Mouse (Mus musculus) 3T3-L1 (cell line): ENCODE results near the gene Rps8.
A peak's percentile ranks its signal among the peaks of the same experiment; 100 is the strongest.

ENCODE experiments used
- DNase-seq: peaks from one replicate; pipeline ENCODE4 v3.0.0-alpha.2; 2015; ENCODE audit warnings: low read depth, low spot score

Rps8 gene

GRCm38 (mm10) chr4:117125348-117125909 lies 30.6 kb downstream of the Rps8 start, which contains the start of gene Btbd19:
Gene Btbd19, minus strand, starts transcription at chr4:117125725.
- DNase-seq = peak; percentile 94

DNA sequence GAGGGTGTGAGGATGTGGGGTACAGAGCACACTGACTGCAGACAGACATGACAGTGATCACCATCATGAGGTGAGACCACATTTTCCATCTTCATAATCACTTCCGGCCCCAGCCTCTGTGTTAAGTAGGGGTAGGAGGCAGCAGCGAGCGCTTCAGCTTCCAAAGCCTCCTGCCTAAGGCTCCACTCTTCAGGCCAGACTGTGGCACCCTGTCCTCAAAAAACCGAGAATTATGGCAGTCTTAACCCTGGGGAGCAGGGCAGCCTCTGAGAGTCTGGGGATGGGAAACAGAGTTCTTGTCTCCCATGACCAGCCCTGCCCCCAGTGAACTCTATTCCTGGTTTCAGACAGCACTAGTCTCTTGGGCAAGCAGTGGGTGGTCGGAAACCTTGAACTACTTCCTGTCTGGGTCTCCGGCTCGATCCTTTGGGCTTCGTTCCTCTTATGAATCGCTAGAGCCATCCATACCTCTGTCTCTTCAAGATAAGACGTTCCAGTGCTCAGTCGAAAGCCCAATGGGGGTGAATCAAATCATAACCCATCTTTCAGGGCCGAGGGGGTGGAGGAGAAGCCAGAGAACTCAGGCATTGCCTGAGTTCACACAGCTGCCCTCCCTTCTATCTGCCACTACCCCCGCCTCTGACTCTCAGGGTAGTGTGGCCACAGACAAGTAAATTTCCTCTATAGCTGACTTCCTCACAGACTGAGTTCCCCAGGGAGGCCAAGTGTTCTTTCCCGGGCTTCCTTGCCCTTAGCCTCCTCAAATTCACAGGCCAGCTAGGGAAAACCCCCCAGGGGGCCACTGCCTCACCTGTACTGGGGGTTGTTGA lies 31.3 kb downstream of the Rps8 start:
- peak; percentile 61 for DNase-seq

- DNase-seq = no peak
These were observed 31.9 kb downstream of the Rps8 start for GRCm38 (mm10) chr4:117124218-117124517.

DNA sequence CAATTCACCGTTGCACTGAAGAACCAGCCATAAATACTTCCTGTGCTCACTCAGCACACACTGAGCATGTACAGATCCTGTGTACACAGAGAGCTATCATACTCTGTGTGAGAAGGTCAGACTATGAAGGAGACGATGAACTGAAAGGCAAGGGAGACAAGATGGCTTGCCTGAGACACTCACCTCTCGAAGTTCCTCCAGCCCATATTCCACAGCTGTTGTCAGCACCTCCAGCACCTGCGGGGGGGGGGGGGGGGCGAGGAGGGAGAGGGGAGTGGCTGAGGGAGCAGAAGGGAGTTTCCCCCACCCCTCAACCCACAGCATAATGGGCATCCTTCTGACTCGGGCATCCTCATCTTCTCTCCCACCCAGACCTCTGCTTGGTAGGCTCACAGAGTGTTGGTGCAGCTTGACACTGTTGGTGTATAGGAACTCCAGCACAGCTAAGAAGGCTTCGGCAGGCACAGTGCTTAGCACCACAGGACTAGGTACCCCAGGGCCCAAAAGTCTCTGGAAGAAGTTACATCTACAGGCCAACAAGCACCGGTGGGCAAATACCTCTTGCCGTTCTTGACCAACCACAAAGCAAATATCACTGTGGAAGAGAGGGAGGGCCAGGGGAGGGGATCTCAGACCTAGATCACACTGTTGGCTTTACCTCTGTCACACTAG lies 32.4 kb downstream of the Rps8 start:
- DNase-seq = no peak

- no peak for DNase-seq
These were observed 33.8 kb downstream of the Rps8 start for GRCm38 (mm10) chr4:117122209-117122608.

GRCm38 (mm10) chr4:117120445-117121414 lies 35.3 kb downstream of the Rps8 start:
- peak; percentile 100 for DNase-seq

DNA sequence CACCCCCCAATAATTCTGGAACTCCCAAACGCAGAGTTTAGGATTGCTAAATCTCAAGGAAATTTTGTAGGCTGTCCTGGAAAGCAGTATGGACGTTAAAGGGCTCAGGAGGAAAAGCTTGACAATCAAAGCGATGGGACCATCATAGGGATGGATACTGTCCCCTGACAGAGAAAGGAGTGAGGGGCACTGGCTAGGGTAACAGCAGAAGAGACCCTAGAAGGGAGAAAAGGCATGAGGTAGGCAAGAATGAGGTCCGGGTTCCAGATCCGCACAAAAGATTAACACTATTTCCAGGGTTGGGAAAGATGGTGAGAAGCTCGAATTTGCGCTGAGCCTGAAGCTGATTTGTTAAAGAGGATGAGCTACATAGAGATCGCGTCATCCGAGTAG lies 36.0 kb downstream of the Rps8 start:
- DNase-seq = no peak

DNA sequence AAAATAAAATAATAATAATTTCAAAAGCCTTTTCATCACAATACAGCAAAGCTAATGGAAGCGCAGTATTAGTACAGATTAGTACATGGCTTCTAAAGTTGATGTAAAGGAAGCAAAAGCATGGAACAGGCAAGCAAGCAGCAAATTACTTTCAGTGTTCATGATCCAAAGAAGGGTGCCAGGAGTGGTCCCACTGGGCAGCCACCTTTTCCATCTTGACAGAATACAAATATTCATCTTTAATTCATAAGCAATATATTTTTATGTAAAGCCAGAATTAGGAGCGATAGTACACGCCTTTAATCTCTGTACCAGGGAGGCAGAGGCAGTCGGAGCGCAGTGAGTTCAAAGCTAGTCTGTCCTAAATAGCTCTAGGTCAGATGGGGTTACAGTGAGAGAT lies 36.4 kb downstream of the Rps8 start:
- no peak for DNase-seq

DNA sequence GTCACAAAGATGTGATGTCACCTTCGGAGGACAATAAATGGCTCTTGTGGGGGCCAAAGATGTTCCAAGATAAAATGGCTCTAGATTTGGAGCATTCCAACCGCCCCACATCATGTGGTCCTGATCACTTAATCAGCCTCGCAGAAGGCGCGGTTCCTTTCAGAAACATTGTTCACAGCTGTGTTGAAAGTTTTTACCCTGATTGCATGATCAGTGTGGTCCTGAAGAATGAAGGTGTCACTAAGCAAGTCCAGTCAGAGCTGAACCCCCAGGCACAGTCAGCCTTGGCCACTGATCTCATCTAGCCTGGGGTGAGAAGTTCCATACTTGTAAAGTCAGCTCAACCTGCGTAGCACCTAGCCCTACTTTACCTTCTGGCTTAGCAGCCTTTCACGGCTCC lies 38.1 kb downstream of the Rps8 start:
- no peak for DNase-seq

- DNase-seq = no peak
These were observed 40.5 kb downstream of the Rps8 start for GRCm38 (mm10) chr4:117115592-117115991.

DNA sequence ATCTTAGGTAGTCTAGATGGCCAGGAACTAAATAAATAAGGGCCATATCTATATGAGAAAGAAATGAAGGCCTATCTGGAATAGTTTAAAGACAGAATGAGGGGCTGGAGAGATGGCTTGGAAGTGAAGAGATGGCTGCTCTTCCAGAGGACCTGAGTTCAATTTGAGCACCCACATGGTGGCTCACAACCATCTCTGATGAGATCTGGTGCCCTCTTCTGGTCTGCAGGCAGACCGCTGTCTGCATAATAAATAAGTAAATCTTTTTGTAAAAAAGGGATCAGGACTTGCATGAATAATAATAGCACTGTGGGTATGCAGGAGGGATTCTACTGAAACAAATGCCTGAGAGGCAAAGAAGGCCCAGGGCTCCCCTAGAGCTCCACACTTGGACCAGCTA lies 42.8 kb downstream of the Rps8 start:
- DNase-seq = no peak

- DNase-seq = no peak
These were observed 45.1 kb downstream of the Rps8 start for GRCm38 (mm10) chr4:117110985-117111384.

DNA sequence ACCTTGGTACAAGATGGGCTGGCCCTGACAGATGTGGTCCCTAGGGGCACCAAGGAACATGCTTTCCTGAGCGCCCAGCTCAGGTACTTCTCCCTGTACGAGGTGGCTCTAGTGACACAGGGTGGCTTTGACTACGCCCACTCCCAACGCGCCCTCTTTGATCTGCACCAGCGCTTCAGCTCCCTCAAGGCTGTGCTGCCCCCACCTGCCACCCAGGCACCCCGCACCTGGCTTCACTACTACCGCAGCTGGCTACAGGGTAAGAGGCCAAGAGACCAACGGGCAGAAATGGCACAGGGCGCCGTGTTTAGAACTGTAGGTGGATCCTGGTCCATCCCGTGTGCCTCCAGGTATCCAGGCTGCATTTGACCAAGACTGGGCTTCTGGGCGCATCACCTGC lies 45.8 kb downstream of the Rps8 start:
- no peak for DNase-seq

DNA sequence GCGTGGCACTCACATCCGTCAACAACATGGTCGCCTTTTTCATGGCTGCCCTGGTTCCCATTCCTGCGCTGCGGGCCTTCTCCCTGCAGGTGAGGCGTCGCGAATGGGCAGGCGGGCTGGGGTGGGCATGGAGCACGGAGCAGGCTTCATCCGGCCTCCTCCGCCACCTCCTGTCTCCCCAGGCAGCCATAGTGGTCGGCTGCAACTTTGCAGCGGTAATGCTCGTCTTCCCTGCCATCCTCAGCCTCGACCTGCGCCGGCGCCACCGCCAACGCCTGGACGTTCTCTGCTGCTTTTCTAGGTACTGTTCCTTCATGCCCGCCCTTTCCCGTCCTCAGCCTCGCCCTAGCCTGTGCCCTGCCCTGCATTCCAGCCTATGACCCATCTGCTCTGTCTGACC lies 46.7 kb downstream of the Rps8 start:
- DNase-seq = no peak

GRCm38 (mm10) chr4:117108524-117108849 lies 47.6 kb downstream of the Rps8 start:
- no peak for DNase-seq

- DNase-seq = no peak
These were observed 48.1 kb downstream of the Rps8 start for GRCm38 (mm10) chr4:117107813-117108523.

- no peak for DNase-seq
These were observed 50.9 kb downstream of the Rps8 start for GRCm38 (mm10) chr4:117105127-117105526.

DNA sequence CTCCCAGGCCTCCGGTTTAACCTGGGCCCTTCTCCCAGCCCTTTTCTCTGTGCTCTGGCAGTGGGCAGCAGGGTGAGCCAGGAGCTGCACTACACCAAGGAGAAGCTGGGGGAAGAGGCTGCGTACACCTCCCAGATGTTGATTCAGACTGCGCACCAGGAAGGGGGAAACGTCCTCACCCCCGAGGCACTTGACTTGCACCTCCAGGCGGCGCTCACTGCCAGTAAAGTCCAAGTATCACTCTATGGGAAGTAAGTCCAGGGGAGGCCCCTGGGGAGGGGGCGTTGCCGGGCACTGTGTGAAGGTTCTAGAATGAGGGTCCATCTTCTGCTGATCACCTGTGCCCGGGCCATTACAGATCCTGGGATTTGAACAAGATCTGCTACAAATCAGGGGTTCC lies 51.4 kb downstream of the Rps8 start:
- no peak for DNase-seq
